ENCODE assay signal across 26 mouse cellular contexts in genomic region chr1:179220290-179220689, GRCm38 (mm10).
DNase-seq lines count a peak whose midpoint lies in the region; ATAC-seq and TF ChIP-seq lines count a peak whose summit lies in the region.
"Had no signal": no experiment of that assay in that cellular context is flagged by ENCODE, and none has a peak within 500 bp of the region (broad histone marks: within the 10 kb centered on the region; RNA-seq: fewer than 3 reads in every experiment).

No protein-coding gene starts in this region.

- H3K4me1 ChIP-seq in embryonic facial prominence, embryonic 11.5 days (ENCODE audit: control insufficient read depth, insufficient read depth, low read length), result no peaks in the 10 kb centered on the region
- H3K4me1 ChIP-seq in embryonic facial prominence, embryonic 10.5 days, result peaks cover 41% of the 10 kb centered on the region
- no peaks in the 10 kb centered on the region for H3K4me1 ChIP-seq in kidney, postnatal 0 days (replicated peaks; ENCODE audit: insufficient read depth, low read length)
- no peaks in the 10 kb centered on the region for H3K4me1 ChIP-seq in kidney, adult 2 months (ENCODE audit: control insufficient read depth, insufficient read depth, low read length)
- H3K4me1 ChIP-seq in midbrain, postnatal 0 days (ENCODE audit: insufficient read depth, low read length), result no peaks in the 10 kb centered on the region
- H3K4me1 ChIP-seq in midbrain, embryonic 13.5 days (replicated peaks), result peaks cover 10% of the 10 kb centered on the region
- H3K4me1 ChIP-seq: heart, embryonic 12.5 days; neural tube, embryonic 15.5 days; stomach, embryonic 15.5 days had no signal

- no peaks in the 10 kb centered on the region for H3K36me3 ChIP-seq in embryonic facial prominence, embryonic 11.5 days (replicated peaks; ENCODE audit: control insufficient read depth, insufficient read depth, low read depth, low read length)
- no peaks in the 10 kb centered on the region for H3K36me3 ChIP-seq in embryonic facial prominence, embryonic 10.5 days (replicated peaks)
- H3K36me3 ChIP-seq in kidney, postnatal 0 days (ENCODE audit: insufficient read depth, low read length), result no peaks in the 10 kb centered on the region
- no peaks in the 10 kb centered on the region for H3K36me3 ChIP-seq in kidney, adult 2 months (ENCODE audit: control insufficient read depth, insufficient read depth, low read length)
- H3K36me3 ChIP-seq in midbrain, postnatal 0 days (ENCODE audit: insufficient read depth, low read length), result no peaks in the 10 kb centered on the region
- no peaks in the 10 kb centered on the region for H3K36me3 ChIP-seq in midbrain, embryonic 13.5 days
- H3K36me3 ChIP-seq: heart, embryonic 12.5 days; hindbrain, embryonic 13.5 days; neural tube, embryonic 15.5 days; stomach, embryonic 15.5 days had no signal

- H3K27me3 ChIP-seq in embryonic facial prominence, embryonic 11.5 days (ENCODE audit: control insufficient read depth, insufficient read depth, low read length), result no peaks in the 10 kb centered on the region
- H3K27me3 ChIP-seq in embryonic facial prominence, embryonic 10.5 days (replicated peaks; ENCODE audit: low read depth, poor library complexity, severe bottlenecking), result no peaks in the 10 kb centered on the region
- H3K27me3 ChIP-seq in kidney, postnatal 0 days (ENCODE audit: insufficient read depth, low read length), result no peaks in the 10 kb centered on the region
- no peaks in the 10 kb centered on the region for H3K27me3 ChIP-seq in kidney, adult 2 months (replicated peaks; ENCODE audit: control insufficient read depth, insufficient read depth, low read length)
- H3K27me3 ChIP-seq in midbrain, postnatal 0 days (ENCODE audit: insufficient read depth, low read length), result no peaks in the 10 kb centered on the region
- H3K27me3 ChIP-seq in midbrain, embryonic 13.5 days, result no peaks in the 10 kb centered on the region
- H3K27me3 ChIP-seq: heart, embryonic 12.5 days; hindbrain, embryonic 13.5 days; neural tube, embryonic 15.5 days; stomach, embryonic 15.5 days had no signal

- ATAC-seq in embryonic facial prominence, embryonic 11.5 days (replicated peaks; ENCODE audit: insufficient number of reproducible peaks, low FRiP score, low TSS enrichment, low read depth), result no peak
- no peak; the same call in 1 of the 2 replicates for ATAC-seq in kidney, postnatal 0 days (replicated peaks; ENCODE audit: low FRiP score, low read depth)
- no peak for ATAC-seq in midbrain, postnatal 0 days (ENCODE audit: low FRiP score)
- no peak for ATAC-seq in midbrain, embryonic 13.5 days
- no peak for ATAC-seq in CD4-positive, CD25-positive, alpha-beta regulatory T cell, adult 4 months
- ATAC-seq: forebrain, embryonic 16.5 days had no signal

- 32% methylated on average over 1 of the region's 1 CpGs for WGBS in embryonic facial prominence, embryonic 11.5 days
- WGBS in embryonic facial prominence, embryonic 10.5 days, result 58% methylated on average over 1 of the region's 1 CpGs
- 42% methylated on average over 1 of the region's 1 CpGs for WGBS in kidney, postnatal 0 days
- 73% methylated on average over 1 of the region's 1 CpGs for WGBS in kidney, adult 2 months
- 42% methylated on average over 1 of the region's 1 CpGs for WGBS in midbrain, postnatal 0 days
- WGBS in midbrain, embryonic 13.5 days, result 47% methylated on average over 1 of the region's 1 CpGs

- DNase-seq in embryonic facial prominence, embryonic 11.5 days (ENCODE audit: low spot score), result peak; percentile 36
- DNase-seq in embryonic facial prominence, embryonic 10.5 days (ENCODE audit: low spot score), result no peak
- peak; percentile 57 for DNase-seq in kidney, postnatal 0 days (ENCODE audit: low spot score)
- DNase-seq in kidney, adult 2 months, result no peak
- DNase-seq in midbrain, postnatal 0 days (ENCODE audit: low spot score), result peak; percentile 27
- DNase-seq: adrenal gland, adult 2 months; cerebellum, adult 11-12 months; cerebellum, postnatal 25 days; gastrocnemius, postnatal 14 days; heart, adult 18-20 months; heart, postnatal 10 days; kidney, postnatal 36 days; left cerebral cortex, postnatal 4 days; liver; lung, postnatal 36 days; right cerebral cortex, adult 18-20 months; right cerebral cortex, postnatal 4 days; thymus, adult 18-20 months; thymus, postnatal 36 days had no signal

- H3K4me3 ChIP-seq in embryonic facial prominence, embryonic 11.5 days (ENCODE audit: low read depth, low read length), result no peak overlapping the region
- no peak overlapping the region for H3K4me3 ChIP-seq in embryonic facial prominence, embryonic 10.5 days
- no peak overlapping the region for H3K4me3 ChIP-seq in kidney, postnatal 0 days (replicated peaks; ENCODE audit: low read depth, low read length)
- no peak overlapping the region for H3K4me3 ChIP-seq in kidney, adult 2 months (ENCODE audit: insufficient read depth, low read depth, low read length)
- no peak overlapping the region for H3K4me3 ChIP-seq in midbrain, postnatal 0 days (ENCODE audit: low read depth, low read length)
- no peak overlapping the region for H3K4me3 ChIP-seq in midbrain, embryonic 13.5 days (replicated peaks)
- H3K4me3 ChIP-seq: heart, embryonic 12.5 days; hindbrain, embryonic 13.5 days; neural tube, embryonic 15.5 days; stomach, embryonic 15.5 days had no signal

- no peak overlapping the region for H3K27ac ChIP-seq in embryonic facial prominence, embryonic 11.5 days (replicated peaks; ENCODE audit: low read depth, low read length)
- no peak overlapping the region; the same call in 1 of the 2 replicates for H3K27ac ChIP-seq in embryonic facial prominence, embryonic 10.5 days (replicated peaks)
- H3K27ac ChIP-seq in kidney, postnatal 0 days, result no peak overlapping the region
- H3K27ac ChIP-seq in kidney, adult 2 months (ENCODE audit: insufficient read depth, low read depth, low read length), result no peak overlapping the region
- H3K27ac ChIP-seq in midbrain, postnatal 0 days (ENCODE audit: low read depth, low read length), result no peak overlapping the region
- H3K27ac ChIP-seq in midbrain, embryonic 13.5 days, result no peak overlapping the region
- H3K27ac ChIP-seq: hindbrain, embryonic 13.5 days; neural tube, embryonic 15.5 days; stomach, embryonic 15.5 days had no signal

- no peak for TF ChIP-seq POLR2A in kidney, adult 2 months (IDR thresholded peaks at IDR 0.05; ENCODE audit: low read depth, low read length)

- no peaks in the 10 kb centered on the region for H3K9me3 ChIP-seq in embryonic facial prominence, embryonic 11.5 days (replicated peaks; ENCODE audit: control insufficient read depth, low read length)
- no peaks in the 10 kb centered on the region for H3K9me3 ChIP-seq in embryonic facial prominence, embryonic 10.5 days
- no peaks in the 10 kb centered on the region for H3K9me3 ChIP-seq in kidney, postnatal 0 days (replicated peaks; ENCODE audit: low read length)
- H3K9me3 ChIP-seq in midbrain, postnatal 0 days (ENCODE audit: low read length), result no peaks in the 10 kb centered on the region
- no peaks in the 10 kb centered on the region for H3K9me3 ChIP-seq in midbrain, embryonic 13.5 days
- H3K9me3 ChIP-seq: heart, embryonic 12.5 days; hindbrain, embryonic 13.5 days; neural tube, embryonic 15.5 days; stomach, embryonic 15.5 days had no signal

- H3K4me2 ChIP-seq in embryonic facial prominence, embryonic 11.5 days (ENCODE audit: low read depth, low read length), result no peak overlapping the region
- H3K4me2 ChIP-seq in kidney, postnatal 0 days (ENCODE audit: low read length), result no peak overlapping the region
- H3K4me2 ChIP-seq in midbrain, postnatal 0 days (ENCODE audit: low read depth, low read length, poor library complexity, severe bottlenecking), result no peak overlapping the region
- H3K4me2 ChIP-seq in midbrain, embryonic 13.5 days (replicated peaks), result no peak overlapping the region
- H3K4me2 ChIP-seq: heart, embryonic 12.5 days; hindbrain, embryonic 13.5 days; neural tube, embryonic 15.5 days; stomach, embryonic 15.5 days had no signal

- H3K9ac ChIP-seq in embryonic facial prominence, embryonic 11.5 days (replicated peaks; ENCODE audit: low read length), result no peak overlapping the region
- H3K9ac ChIP-seq in kidney, postnatal 0 days (ENCODE audit: low read depth, low read length), result no peak overlapping the region
- no peak overlapping the region for H3K9ac ChIP-seq in midbrain, postnatal 0 days (replicated peaks; ENCODE audit: low read length, poor library complexity, severe bottlenecking)
- no peak overlapping the region for H3K9ac ChIP-seq in midbrain, embryonic 13.5 days (replicated peaks)
- H3K9ac ChIP-seq: heart, embryonic 12.5 days; hindbrain, embryonic 13.5 days; neural tube, embryonic 15.5 days; stomach, embryonic 15.5 days had no signal

- TF ChIP-seq CTCF in kidney, postnatal 0 days (IDR thresholded peaks at IDR 0.05; ENCODE audit: low read depth), result peak; percentile 47; the same call in 1 of the 2 replicates
- TF ChIP-seq CTCF in kidney, adult 2 months (conservative IDR thresholded peaks at IDR 0.05; ENCODE audit: insufficient read depth, insufficient read length, low read depth, low read length), result no peak
- TF ChIP-seq CTCF in midbrain, postnatal 0 days (IDR thresholded peaks at IDR 0.05), result peak; percentile 62

Comparison
In these comparisons a context has a peak if more than half of its experiments do, and no peak if none do; other contexts are left out.
1. DNase-seq: peak in embryonic facial prominence, embryonic 11.5 days (single experiment), kidney, postnatal 0 days (single experiment) and midbrain, postnatal 0 days (single experiment); none in embryonic facial prominence, embryonic 10.5 days (single experiment) and kidney, adult 2 months (single experiment).